Mouse (Mus musculus): Measurements from ENCODE around the gene Naif1. TPM values are rescaled to one million over a fixed set of nuclear protein-coding genes. Genes with fewer than 3 reads are reported as not detected.

The Naif1 gene
- total RNA-seq (2021) = 1 to 10 TPM; 3.7 to 4.1 TPM
- long read RNA-seq, experiment 1, full-length matches to known transcripts = 6 of 8 reads
- long read RNA-seq, experiment 1, partial matches to known transcripts = 1 of 8 reads
- long read RNA-seq, experiment 1, other reads (novel, unspliced or antisense) = 1 of 8 reads
- long read RNA-seq, experiment 2, full-length matches to known transcripts = 7 of 9 reads
- long read RNA-seq, experiment 2, partial matches to known transcripts = 0 of 9 reads
- long read RNA-seq, experiment 2, other reads (novel, unspliced or antisense) = 2 of 9 reads

GRCm38 (mm10) chr2:32449761-32450754 lies at the start of gene Naif1:
TSS of gene Naif1 (plus strand) at chr2:32450457.
- DNase-seq (ENCODE audit: low spot score in 2 of 2) = peak in 1 of 2 experiments; percentile 66

GRCm38 (mm10) chr2:32404663-32405062 lies 45.6 kb upstream of the Naif1 start:
- peak; percentile 93 to 97 for DNase-seq (ENCODE audit: low spot score in 2 of 2)

- DNase-seq (ENCODE audit: low spot score in 2 of 2) = no peak
These were observed 43.0 kb upstream of the Naif1 start for GRCm38 (mm10) chr2:32407144-32407824.

- DNase-seq (ENCODE audit: low spot score in 2 of 2) = no peak
These were observed 41.5 kb upstream of the Naif1 start for GRCm38 (mm10) chr2:32408429-32409424.

GRCm38 (mm10) chr2:32411407-32411806 lies 38.9 kb upstream of the Naif1 start:
- no peak for DNase-seq (ENCODE audit: low spot score in 2 of 2)

GRCm38 (mm10) chr2:32412742-32413531 lies 37.3 kb upstream of the Naif1 start:
- no peak for DNase-seq (ENCODE audit: low spot score in 2 of 2)

- DNase-seq (ENCODE audit: low spot score in 2 of 2) = no peak
These were observed 36.3 kb upstream of the Naif1 start for GRCm38 (mm10) chr2:32413936-32414335.

GRCm38 (mm10) chr2:32415801-32416200 lies 34.5 kb upstream of the Naif1 start:
- no peak for DNase-seq (ENCODE audit: low spot score in 2 of 2)

- DNase-seq (ENCODE audit: low spot score in 2 of 2) = no peak
These were observed 33.7 kb upstream of the Naif1 start for GRCm38 (mm10) chr2:32416556-32416955.

- DNase-seq (ENCODE audit: low spot score in 2 of 2) = no peak
These were observed 32.8 kb upstream of the Naif1 start for GRCm38 (mm10) chr2:32417486-32417885.

GRCm38 (mm10) chr2:32418430-32419151 lies 31.7 kb upstream of the Naif1 start:
- no peak for DNase-seq (ENCODE audit: low spot score in 2 of 2)

- DNase-seq (ENCODE audit: low spot score in 2 of 2) = no peak
These were observed 30.9 kb upstream of the Naif1 start for GRCm38 (mm10) chr2:32419359-32419758.

GRCm38 (mm10) chr2:32420066-32420608 lies 30.1 kb upstream of the Naif1 start:
- DNase-seq (ENCODE audit: low spot score in 2 of 2) = no peak

GRCm38 (mm10) chr2:32420647-32421046 lies 29.6 kb upstream of the Naif1 start:
- no peak for DNase-seq (ENCODE audit: low spot score in 2 of 2)

- no peak for DNase-seq (ENCODE audit: low spot score in 2 of 2)
These were observed 28.4 kb upstream of the Naif1 start for GRCm38 (mm10) chr2:32421851-32422251.

- DNase-seq (ENCODE audit: low spot score in 2 of 2) = peak in 1 of 2 experiments; percentile 37
These were observed 26.6 kb upstream of the Naif1 start for GRCm38 (mm10) chr2:32423481-32424331.

GRCm38 (mm10) chr2:32424796-32425195 lies 25.5 kb upstream of the Naif1 start:
- DNase-seq (ENCODE audit: low spot score in 2 of 2) = no peak

GRCm38 (mm10) chr2:32425568-32425967 lies 24.7 kb upstream of the Naif1 start:
- no peak for DNase-seq (ENCODE audit: low spot score in 2 of 2)
